Mouse (Mus musculus) kidney, embryonic 15.5 days (tissue): ENCODE results near the gene Rpp25. TPM values are rescaled to one million over a fixed set of nuclear protein-coding genes. Genes with fewer than 3 reads are reported as not detected.

Experiments used
- ATAC-seq: fragments of 200-750 bp; cut with Nextera tagmentation; replicated peaks from 2 replicates; pipeline ENCODE4 v1.8.0; 2017; ENCODE audit warnings: moderate TSS enrichment; ENCODE audit not compliant: low FRiP score
- H3K27ac ChIP-seq: fragments of 300-500 bp; sonication (generic); 2 replicates; pipeline ENCODE4 v1.5.1; 2015; ENCODE audit warnings: mild to moderate bottlenecking, inconsistent platforms
- H3K27me3 ChIP-seq: fragments of 300-500 bp; sonication (generic); 2 replicates; pipeline ENCODE4 v1.6.1; 2015; ENCODE audit warnings: inconsistent platforms
- H3K36me3 ChIP-seq: fragments of 300-500 bp; sonication (generic); 2 replicates; pipeline ENCODE4 v1.6.1; 2015; ENCODE audit warnings: inconsistent platforms
- H3K4me1 ChIP-seq: fragments of 300-500 bp; sonication (generic); 2 replicates; pipeline ENCODE4 v1.6.1; 2015; ENCODE audit warnings: inconsistent platforms
- H3K4me2 ChIP-seq: fragments of 300-500 bp; sonication (generic); 2 replicates; pipeline ENCODE4 v1.6.1; 2015; ENCODE audit warnings: moderate library complexity, mild to moderate bottlenecking, inconsistent platforms
- H3K4me3 ChIP-seq: fragments of 300-500 bp; sonication (generic); replicated peaks from 2 replicates; pipeline ENCODE4 v1.5.1; 2015; ENCODE audit warnings: mild to moderate bottlenecking, inconsistent platforms
- H3K9ac ChIP-seq: fragments of 300-500 bp; sonication (generic); 2 replicates; pipeline ENCODE4 v1.6.1; 2015; ENCODE audit warnings: mild to moderate bottlenecking, inconsistent platforms
- H3K9me3 ChIP-seq: fragments of 300-500 bp; sonication (generic); replicated peaks from 2 replicates; pipeline ENCODE4 v1.6.1; 2016; ENCODE audit warnings: inconsistent platforms
- WGBS: fragments of 180-500 bp; shearing (Covaris S2); methylation state at CpG from one replicate; pipeline ENCODE4 v1.1.7; 2015; ENCODE audit warnings: mixed read lengths; 5-methylcytosine and 5-hydroxymethylcytosine counted together
- polyA plus RNA-seq: library from polyadenylated mRNA; unstranded; fragments of >200 nt; fragmentation: Nextera tagmentation; extraction: Ambion mirVana; gene quantifications from 2 replicates; pipeline ENCODE4 v1.2.1, GENCODE M21; 2015

The Rpp25 gene
- polyA plus RNA-seq, 1 experiment from 2014 or later, result 5.6 TPM

GRCm38 (mm10) chr9:57522114-57522860 is 18.5 kb downstream of the Rpp25 start:
- Histone ChIP-seq H3K27me3 (no peaks in the 10 kb centered on the region), H3K4me1 (peaks cover 32% of the 10 kb centered on the region), H3K36me3 (no peaks in the 10 kb centered on the region), H3K4me2 (peak overlapping the region; percentile 70), H3K27ac (peak overlapping the region; percentile 95; the same call in 1 of the 2 replicates), H3K4me3 (peak overlapping the region; percentile 88), H3K9ac (peak overlapping the region; percentile 94), H3K9me3 (no peaks in the 10 kb centered on the region)
- 37% methylated on average over 7 of the region's 7 CpGs for WGBS
- no peak for ATAC-seq

- H3K27ac ChIP-seq, result no peak overlapping the region
- H3K4me1 ChIP-seq, result peaks cover 32% of the 10 kb centered on the region
- 72% methylated on average over 4 of the region's 4 CpGs for WGBS
- no peaks in the 10 kb centered on the region for H3K9me3 ChIP-seq
- H3K4me3 ChIP-seq, result peak overlapping the region; percentile 88
- no peak for ATAC-seq
- H3K4me2 ChIP-seq, result peak overlapping the region; percentile 70
- no peak overlapping the region for H3K9ac ChIP-seq
- no peaks in the 10 kb centered on the region for H3K36me3 ChIP-seq
- no peaks in the 10 kb centered on the region for H3K27me3 ChIP-seq
Observed at GRCm38 (mm10) chr9:57522861-57523246, 19.0 kb downstream of the Rpp25 start.

DNA sequence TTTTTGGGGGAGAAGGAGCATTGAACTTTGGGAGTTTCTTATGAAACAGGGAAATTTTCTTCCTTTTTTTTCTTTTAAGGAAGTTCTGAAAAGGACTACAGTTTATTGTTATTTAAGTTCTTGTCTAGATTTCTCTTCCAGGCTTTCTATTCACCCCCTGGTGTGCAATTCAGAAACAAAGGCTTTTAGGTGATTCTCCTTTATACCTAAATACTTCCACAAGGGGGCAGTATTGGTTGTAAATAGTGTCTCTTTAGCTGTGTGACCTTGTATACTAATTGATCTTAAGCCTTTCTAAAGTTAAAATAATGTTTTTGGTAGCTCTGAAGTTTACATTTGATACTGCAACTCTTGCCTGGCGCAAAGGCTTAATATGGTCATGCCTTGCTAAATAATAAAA is 19.9 kb downstream of the Rpp25 start:
- Histone ChIP-seq H3K9me3 (no peaks in the 10 kb centered on the region), H3K4me2 (no peak overlapping the region), H3K4me1 (peaks cover 32% of the 10 kb centered on the region), H3K27me3 (no peaks in the 10 kb centered on the region), H3K9ac (no peak overlapping the region), H3K36me3 (peaks cover 1% of the 10 kb centered on the region; the same call in 1 of the 2 replicates), H3K4me3 (no peak overlapping the region), H3K27ac (no peak overlapping the region)
- ATAC-seq, result no peak
- WGBS, result 86% methylated on average over 1 of the region's 1 CpGs

DNA sequence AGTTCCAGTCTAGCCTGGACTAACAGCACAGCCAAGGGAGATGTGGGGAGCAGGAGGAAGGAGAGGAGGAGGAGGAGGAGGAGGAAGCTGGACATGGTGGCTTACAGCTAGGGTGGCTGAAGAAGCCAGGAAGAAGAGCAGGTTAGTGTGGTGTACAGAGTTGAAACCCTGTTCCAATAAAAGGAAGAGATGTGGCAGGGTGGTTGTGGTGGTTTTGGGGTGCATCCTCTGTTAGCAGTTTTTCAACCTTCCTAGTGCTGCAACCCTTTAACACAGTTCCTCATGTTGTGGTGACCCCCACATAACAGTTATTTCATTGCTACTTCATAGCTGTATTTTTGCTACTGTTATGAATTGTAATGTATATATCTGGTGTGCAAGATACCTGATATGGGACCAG is 20.6 kb downstream of the Rpp25 start:
- no peak for ATAC-seq
- no peaks in the 10 kb centered on the region for H3K27me3 ChIP-seq

GRCm38 (mm10) chr9:57525516-57525915 is 21.7 kb downstream of the Rpp25 start:
- H3K27ac ChIP-seq, result no peak overlapping the region
- H3K36me3 ChIP-seq, result peaks cover 18% of the 10 kb centered on the region; the same call in 1 of the 2 replicates
- ATAC-seq, result no peak
- H3K9ac ChIP-seq, result no peak overlapping the region
- 63% methylated on average over 2 of the region's 2 CpGs for WGBS
- no peak overlapping the region for H3K4me3 ChIP-seq
- H3K4me2 ChIP-seq, result no peak overlapping the region
- H3K4me1 ChIP-seq, result peaks cover 32% of the 10 kb centered on the region
- no peaks in the 10 kb centered on the region for H3K9me3 ChIP-seq
- no peaks in the 10 kb centered on the region for H3K27me3 ChIP-seq

More for the DNA sequence above, 20.6 kb downstream of the Rpp25 start:
- Histone ChIP-seq H3K4me1 (peaks cover 32% of the 10 kb centered on the region), H3K36me3 (peaks cover 8% of the 10 kb centered on the region; the same call in 1 of the 2 replicates), H3K4me2 (no peak overlapping the region), H3K27ac (no peak overlapping the region), H3K9ac (no peak overlapping the region), H3K9me3 (no peaks in the 10 kb centered on the region), H3K4me3 (no peak overlapping the region)

- no peak overlapping the region for H3K9ac ChIP-seq
- H3K9me3 ChIP-seq, result no peaks in the 10 kb centered on the region
- H3K27ac ChIP-seq, result no peak overlapping the region
- H3K4me2 ChIP-seq, result no peak overlapping the region
- H3K4me1 ChIP-seq, result peaks cover 32% of the 10 kb centered on the region
- H3K36me3 ChIP-seq, result peaks cover 26% of the 10 kb centered on the region; the same call in 1 of the 2 replicates
- no peak for ATAC-seq
- no peaks in the 10 kb centered on the region for H3K27me3 ChIP-seq
- H3K4me3 ChIP-seq, result no peak overlapping the region
Observed at GRCm38 (mm10) chr9:57526435-57526834, 22.6 kb downstream of the Rpp25 start.

DNA sequence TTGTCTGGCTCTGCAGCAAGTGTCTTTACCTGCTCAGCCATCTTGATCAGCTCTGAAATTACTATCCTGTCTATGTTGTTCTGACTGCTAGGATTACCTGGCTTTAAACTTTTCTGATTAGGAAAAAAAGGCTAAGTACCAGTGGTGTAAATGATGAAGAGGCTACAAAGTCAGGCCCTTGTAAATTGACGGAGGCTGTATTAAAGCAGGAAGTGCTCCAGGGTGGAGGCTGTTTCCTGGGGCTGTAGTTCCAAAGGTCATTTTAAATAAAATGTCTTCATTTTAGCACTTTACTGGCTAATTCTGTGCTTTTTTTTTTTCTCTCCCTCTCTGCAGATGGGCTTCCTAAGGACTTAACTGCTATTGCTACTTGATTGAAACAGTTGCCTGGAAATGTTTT is 28.1 kb downstream of the Rpp25 start:
- no peak for ATAC-seq
- Histone ChIP-seq H3K36me3 (peaks cover 65% of the 10 kb centered on the region), H3K4me3 (no peak overlapping the region), H3K9me3 (no peaks in the 10 kb centered on the region), H3K27me3 (no peaks in the 10 kb centered on the region), H3K9ac (no peak overlapping the region), H3K4me1 (peaks cover 5% of the 10 kb centered on the region), H3K27ac (no peak overlapping the region), H3K4me2 (no peak overlapping the region)
- 79% methylated on average over 1 of the region's 1 CpGs for WGBS

DNA sequence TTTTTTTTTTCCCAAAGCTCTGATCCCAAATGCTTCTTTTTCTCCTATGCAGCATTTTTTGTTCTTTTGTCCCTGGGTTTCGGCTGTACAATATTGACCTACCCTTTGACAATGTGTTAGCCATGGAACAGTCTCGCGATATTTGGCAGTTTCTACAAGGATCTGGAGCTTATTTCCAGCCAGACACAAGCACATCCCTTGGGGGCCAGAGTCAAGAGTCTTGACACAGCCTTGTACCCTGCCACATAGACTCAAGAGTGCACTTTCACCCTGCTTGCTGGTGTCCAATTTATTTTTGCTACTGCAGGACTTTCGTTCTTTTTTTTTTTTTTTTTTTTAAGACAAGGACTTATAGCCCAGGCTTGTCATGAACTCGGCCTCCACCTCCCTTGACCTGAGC is 32.5 kb downstream of the Rpp25 start:
- no peak for ATAC-seq
- H3K27ac ChIP-seq, result no peak overlapping the region
- H3K4me1 ChIP-seq, result peaks cover 22% of the 10 kb centered on the region
- no peak overlapping the region for H3K9ac ChIP-seq
- no peaks in the 10 kb centered on the region for H3K27me3 ChIP-seq
- 83% methylated on average over 5 of the region's 5 CpGs for WGBS
- H3K4me2 ChIP-seq, result peak overlapping the region; percentile 80
- no peaks in the 10 kb centered on the region for H3K9me3 ChIP-seq
- peak overlapping the region; percentile 76; the same call in 1 of the 2 replicates for H3K4me3 ChIP-seq
- H3K36me3 ChIP-seq, result peaks cover 66% of the 10 kb centered on the region

DNA sequence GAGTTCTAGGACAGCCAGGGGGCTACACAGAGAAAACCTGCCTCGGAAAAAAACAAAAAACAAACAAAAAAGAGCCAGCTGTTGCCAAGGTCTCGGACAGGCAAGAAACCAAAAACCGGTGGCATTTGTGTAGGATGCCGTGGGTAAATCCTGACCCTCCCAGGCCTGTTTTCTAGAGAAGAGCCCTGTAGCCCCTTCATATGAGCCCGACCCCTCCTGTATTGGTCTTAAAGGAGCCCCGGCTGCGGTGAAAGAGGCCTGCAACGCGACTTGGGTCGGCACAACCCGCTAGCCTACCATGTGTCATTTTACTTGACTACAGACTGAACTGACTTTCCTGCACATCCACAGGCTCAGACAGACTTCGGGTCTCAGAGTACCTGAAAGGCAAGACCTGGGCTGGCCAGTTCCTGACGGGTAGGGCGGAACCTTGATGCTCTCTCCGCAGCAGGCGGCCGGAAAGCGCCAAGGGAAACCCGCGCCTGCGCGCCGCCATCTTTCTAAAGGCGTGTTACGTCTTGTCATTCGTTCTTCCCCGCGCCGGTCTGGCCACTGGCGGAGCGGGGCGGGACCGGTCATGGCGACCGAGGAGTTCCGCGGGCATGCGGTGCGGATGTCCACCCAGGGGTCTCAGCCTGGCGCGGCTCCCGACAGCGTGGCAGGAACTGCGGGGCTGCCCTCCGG is 33.4 kb downstream of the Rpp25 start, which contains the start of gene Fam219b:
Gene Fam219b (plus strand): TSS at position 485 of the 684 bp plus-strand sequence.
- Histone ChIP-seq H3K4me2 (peak within 1 kb of the TSS; percentile 80), H3K4me1 (peaks cover 22% of the 10 kb centered on the region), H3K36me3 (peaks cover 65% of the 10 kb centered on the region), H3K9ac (peak within 1 kb of the TSS; percentile 82), H3K9me3 (no peaks in the 10 kb centered on the region), H3K27me3 (no peaks in the 10 kb centered on the region), H3K4me3 (peak within 1 kb of the TSS; percentile 76), H3K27ac (peak within 1 kb of the TSS; percentile 82)
- WGBS, result 2% methylated on average over 45 of the region's 45 CpGs
- peak; percentile 91 for ATAC-seq

- Histone ChIP-seq H3K9me3 (no peaks in the 10 kb centered on the region), H3K4me2 (peak overlapping the region; percentile 80), H3K36me3 (peaks cover 65% of the 10 kb centered on the region), H3K9ac (peak overlapping the region; percentile 82), H3K4me3 (peak overlapping the region; percentile 76), H3K27ac (peak overlapping the region; percentile 82), H3K27me3 (no peaks in the 10 kb centered on the region), H3K4me1 (peaks cover 22% of the 10 kb centered on the region)
- WGBS, result under 1% methylated on average over 24 of the region's 24 CpGs
- ATAC-seq, result peak; percentile 76
Observed at GRCm38 (mm10) chr9:57537728-57538181, 33.9 kb downstream of the Rpp25 start.

GRCm38 (mm10) chr9:57539550-57539949 is 35.7 kb downstream of the Rpp25 start:
- Histone ChIP-seq H3K27me3 (no peaks in the 10 kb centered on the region), H3K4me2 (no peak overlapping the region), H3K4me1 (peaks cover 22% of the 10 kb centered on the region), H3K9me3 (no peaks in the 10 kb centered on the region), H3K27ac (no peak overlapping the region), H3K4me3 (no peak overlapping the region), H3K36me3 (peaks cover 63% of the 10 kb centered on the region), H3K9ac (no peak overlapping the region)
- ATAC-seq, result no peak
- 93% methylated on average over 2 of the region's 2 CpGs for WGBS

DNA sequence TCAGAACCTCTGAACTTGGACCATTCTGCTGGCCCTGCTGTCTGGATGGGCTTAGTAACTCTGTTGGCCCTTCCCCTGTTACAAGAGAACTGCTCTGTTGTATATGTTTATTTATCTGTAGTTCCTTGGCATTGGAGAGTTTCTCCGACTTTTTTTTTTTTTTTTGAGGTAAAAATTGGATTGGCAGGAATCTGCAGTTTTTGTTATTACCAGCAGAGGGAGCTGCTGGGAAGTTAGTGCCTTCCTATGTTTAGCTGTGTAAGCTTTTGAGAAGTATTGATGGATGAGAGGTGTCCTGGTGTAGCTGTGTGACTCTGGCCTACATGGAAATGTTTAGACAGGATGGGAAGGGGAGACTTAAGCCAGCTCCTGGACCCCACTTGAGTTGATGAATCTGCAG is 37.5 kb downstream of the Rpp25 start:
- Histone ChIP-seq H3K4me1 (peaks cover 22% of the 10 kb centered on the region), H3K27ac (no peak overlapping the region), H3K9me3 (no peaks in the 10 kb centered on the region), H3K4me3 (no peak overlapping the region), H3K27me3 (no peaks in the 10 kb centered on the region), H3K36me3 (peaks cover 72% of the 10 kb centered on the region), H3K4me2 (no peak overlapping the region), H3K9ac (no peak overlapping the region)
- 6% methylated on average over 1 of the region's 1 CpGs for WGBS
- no peak for ATAC-seq
